10 mouse cellular contexts compared by ENCODE assay signal in genomic region chr12:118842671-118843411, GRCm38 (mm10). TPM values are rescaled to one million over a fixed set of nuclear protein-coding genes. Genes with fewer than 3 reads are reported as not detected.
DNase-seq lines count a peak whose midpoint lies in the region; ATAC-seq lines count a peak whose summit lies in the region.
"Had no signal": no experiment of that assay in that cellular context is flagged by ENCODE, and none has a peak within 500 bp of the region (broad histone marks: within the 10 kb centered on the region; RNA-seq: fewer than 3 reads in every experiment).

No protein-coding gene starts in this region.

- DNase-seq in cerebellum, postnatal 14 days: peak; percentile 12 to 19
- peak; percentile 46 for DNase-seq in ZHBTc4 (ENCODE audit: low read depth, low spot score)
- DNase-seq in forelimb bud, embryonic 11.5 days (ENCODE audit: low read depth, low spot score): peak; percentile 46
- peak; percentile 97 for DNase-seq in midbrain, embryonic 11.5 days (ENCODE audit: low spot score, missing footprints)
- DNase-seq in layer of hippocampus, adult 18-20 months (ENCODE audit: low spot score in 2 of 2): no peak
- DNase-seq in ovary, postnatal 14 days (ENCODE audit: low spot score): no peak
- DNase-seq: kidney, adult 9 months; spleen, adult 18-20 months had no signal

- H3K4me3 ChIP-seq in midbrain, embryonic 11.5 days (ENCODE audit: low read depth, low read length): peak overlapping the region; percentile 26

- no peak overlapping the region for H3K27ac ChIP-seq in midbrain, embryonic 11.5 days (ENCODE audit: low read depth, low read length)

- WGBS in midbrain, embryonic 11.5 days: 0% methylated on average over 33 of the region's 33 CpGs

- peaks cover 25% of the 10 kb centered on the region for H3K4me1 ChIP-seq in midbrain, embryonic 11.5 days (ENCODE audit: control insufficient read depth, insufficient read depth, low read length)

- ATAC-seq in cerebellum, adult (ENCODE audit: insufficient number of reproducible peaks, low FRiP score, low TSS enrichment): no peak
- ATAC-seq in midbrain, embryonic 11.5 days (ENCODE audit: low FRiP score): peak; percentile 33
- ATAC-seq in activated CD4-positive, CD25-positive, alpha-beta regulatory T cell, adult 4 months: no peak

- H3K27me3 ChIP-seq in midbrain, embryonic 11.5 days (ENCODE audit: control insufficient read depth, insufficient read depth, low read length): peaks cover 83% of the 10 kb centered on the region

- H3K9ac ChIP-seq in midbrain, embryonic 11.5 days (ENCODE audit: low read length): peak overlapping the region; percentile 54

- no peaks in the 10 kb centered on the region for H3K9me3 ChIP-seq in midbrain, embryonic 11.5 days (ENCODE audit: control insufficient read depth, low read length)

- no peaks in the 10 kb centered on the region for H3K36me3 ChIP-seq in midbrain, embryonic 11.5 days (ENCODE audit: control insufficient read depth, insufficient read depth, low read length)

- peak overlapping the region; percentile 52 for H3K4me2 ChIP-seq in midbrain, embryonic 11.5 days

RNA-seq across cellular contexts. Expression of gene Sp8, which starts 3.3 kb away (rescaled TPM):
- polyA plus RNA-seq in midbrain, embryonic 11.5 days (2014; fragmentation: Nextera tagmentation; extraction: Ambion mirVana): 8.7 and 9.3 TPM in 2 replicates
- 1 to 10 TPM; 1.2 to 2.3 TPM for total RNA-seq in layer of hippocampus, adult 18-20 months (2021)
- polyA plus RNA-seq in activated CD4-positive, CD25-positive, alpha-beta regulatory T cell, adult 4 months (2017; shearing (Covaris generic)): not detected

Comparison
In these comparisons a context has a peak if more than half of its experiments do, and no peak if none do; other contexts are left out.
1. DNase-seq: peak in cerebellum, postnatal 14 days (2 of 2), ZHBTc4 (single experiment), forelimb bud, embryonic 11.5 days (single experiment) and midbrain, embryonic 11.5 days (single experiment); none in layer of hippocampus, adult 18-20 months (0 of 2) and ovary, postnatal 14 days (single experiment).